Mouse (Mus musculus) forebrain, postnatal 0 days (tissue): Measurements from ENCODE around the gene Wdr64. TPM values are rescaled to one million over a fixed set of nuclear protein-coding genes. Genes with fewer than 3 reads are reported as not detected.

ENCODE experiments used
- ATAC-seq: fragments of 200-750 bp; cut with Nextera tagmentation; 2 replicates; pipeline ENCODE4 v1.8.0; 2017; ENCODE audit warnings: mild to moderate bottlenecking, moderate library complexity
- DNase-seq: peaks from one replicate; pipeline ENCODE4 v3.0.0-alpha.2; 2015
- H3K27ac ChIP-seq: fragments of 300-500 bp; sonication (generic); 2 replicates; pipeline ENCODE4 v1.5.1; 2014; ENCODE audit warnings: low read depth, mild to moderate bottlenecking, antibody characterized with exemption, low read length, moderate library complexity, mixed read lengths
- H3K27me3 ChIP-seq: fragments of 300-500 bp; sonication (generic); 2 replicates; pipeline ENCODE4 v1.6.1; 2014; ENCODE audit warnings: mild to moderate bottlenecking, low read length, mixed read lengths; ENCODE audit not compliant: insufficient read depth
- H3K36me3 ChIP-seq: fragments of 300-500 bp; sonication (generic); 2 replicates; pipeline ENCODE4 v1.6.1; 2014; ENCODE audit warnings: mild to moderate bottlenecking, moderate library complexity; ENCODE audit not compliant: insufficient read depth
- H3K4me1 ChIP-seq: fragments of 300-500 bp; sonication (generic); 2 replicates; pipeline ENCODE4 v1.6.1; 2014; ENCODE audit warnings: antibody characterized with exemption; ENCODE audit not compliant: insufficient read depth
- H3K4me2 ChIP-seq: fragments of 300-500 bp; sonication (generic); 2 replicates; pipeline ENCODE4 v1.6.1; 2014; ENCODE audit warnings: low read depth, mild to moderate bottlenecking, moderate library complexity
- H3K4me3 ChIP-seq: fragments of 300-500 bp; sonication (generic); 2 replicates; pipeline ENCODE4 v1.5.1; 2014; ENCODE audit warnings: low read depth, low read length, mixed read lengths
- H3K9ac ChIP-seq: fragments of 300-500 bp; sonication (generic); 2 replicates; pipeline ENCODE4 v1.6.1; 2014; ENCODE audit warnings: mild to moderate bottlenecking
- H3K9me3 ChIP-seq: fragments of 300-500 bp; sonication (generic); 2 replicates; pipeline ENCODE4 v1.6.1; 2016; ENCODE audit warnings: low read length
- CTCF ChIP-seq: sonication (generic); IDR thresholded peaks from 2 replicates; pipeline ENCODE4 v1.5.1; 2016; ENCODE audit warnings: antibody characterized with exemption, control low read depth, low read depth
- WGBS: fragments of 180-500 bp; shearing (Covaris S2); extraction: QIAGEN DNeasy Blood & Tissue Kit; methylation state at CpG from one replicate; pipeline ENCODE4 v1.1.7; 2014; 5-methylcytosine and 5-hydroxymethylcytosine counted together
- polyA plus RNA-seq: library from polyadenylated mRNA; unstranded; fragments of >200 nt; fragmentation: Nextera tagmentation; extraction: Ambion mirVana; gene quantifications from 2 replicates; pipeline ENCODE4 v1.2.1, GENCODE M21; 2015
- total RNA-seq: library from RNA; depleted of rRNA; stranded (reverse); fragments of >200 nt; gene quantifications from 2 replicates; pipeline ENCODE4 v1.2.3, GENCODE M21; 2014

The Wdr64 gene
- total and polyA plus RNA-seq, 2 experiments from 2014 or later: not detected

DNA sequence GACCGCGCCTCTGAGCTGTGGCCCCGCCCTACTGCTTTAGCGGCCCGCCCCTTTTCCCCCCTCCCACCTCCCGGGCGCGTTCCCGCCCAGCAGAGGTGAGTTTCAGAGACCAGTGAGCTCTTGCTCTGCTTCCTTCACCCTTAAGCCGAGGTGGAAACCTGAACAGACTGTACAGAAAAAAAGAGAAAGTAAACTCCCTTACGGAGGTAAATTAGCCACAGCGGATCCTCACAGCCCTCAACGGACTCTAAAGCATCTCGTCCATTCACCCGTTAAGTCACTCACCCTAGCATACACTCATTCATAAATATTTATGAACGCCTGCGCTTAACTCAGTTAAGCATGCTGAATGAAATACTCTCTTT is 5.4 kb upstream of the Wdr64 start:
- Histone ChIP-seq H3K27me3 (no peaks in the 10 kb centered on the region), H3K4me3 (peak overlapping the region; percentile 90), H3K4me1 (peaks cover 5% of the 10 kb centered on the region), H3K9ac (no peak overlapping the region), H3K9me3 (no peaks in the 10 kb centered on the region), H3K27ac (peak overlapping the region; percentile 84; the same call in 1 of the 2 replicates), H3K36me3 (peaks cover under 1% of the 10 kb centered on the region; the same call in 1 of the 2 replicates), H3K4me2 (peak overlapping the region; percentile 95)
- 6% methylated on average over 17 of the region's 17 CpGs for WGBS
- no peak for DNase-seq
- ATAC-seq: peak; percentile 58
- TF ChIP-seq CTCF: no peak

DNA sequence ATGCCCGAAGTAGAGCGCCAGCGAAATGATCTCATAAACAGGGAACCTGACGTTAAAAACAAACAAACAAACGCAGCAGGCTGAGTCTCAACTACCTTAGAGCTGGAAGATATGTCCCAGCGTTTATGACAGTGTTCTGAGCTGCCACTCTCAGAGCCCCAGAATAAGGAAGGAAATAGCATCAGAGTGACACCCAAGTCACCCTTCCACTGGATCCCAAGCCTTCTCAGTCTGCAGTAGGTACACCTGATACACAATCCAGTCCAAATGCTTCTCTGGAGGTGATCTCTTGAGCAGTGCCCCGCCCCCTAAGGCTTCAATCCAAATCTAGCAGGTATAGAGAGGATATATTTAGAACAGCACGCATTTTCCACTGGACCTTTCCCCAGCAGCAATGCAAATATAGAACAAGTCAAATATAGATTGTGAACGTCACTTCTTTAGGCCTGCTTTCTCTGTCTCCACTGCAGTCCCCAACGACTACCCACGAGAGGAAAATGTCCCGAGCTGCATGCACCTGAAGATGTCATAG is 4.9 kb upstream of the Wdr64 start:
- DNase-seq: no peak
- no peaks in the 10 kb centered on the region for H3K27me3 ChIP-seq
- H3K9me3 ChIP-seq: no peaks in the 10 kb centered on the region
- no peak overlapping the region for H3K9ac ChIP-seq
- TF ChIP-seq CTCF: no peak
- peak overlapping the region; percentile 90; the same call in 1 of the 2 replicates for H3K4me3 ChIP-seq
- 36% methylated on average over 12 of the region's 12 CpGs for WGBS
- no peak for ATAC-seq
- no peaks in the 10 kb centered on the region for H3K36me3 ChIP-seq
- peak overlapping the region; percentile 84; the same call in 1 of the 2 replicates for H3K27ac ChIP-seq
- peak overlapping the region; percentile 95 for H3K4me2 ChIP-seq
- peaks cover 5% of the 10 kb centered on the region for H3K4me1 ChIP-seq

DNA sequence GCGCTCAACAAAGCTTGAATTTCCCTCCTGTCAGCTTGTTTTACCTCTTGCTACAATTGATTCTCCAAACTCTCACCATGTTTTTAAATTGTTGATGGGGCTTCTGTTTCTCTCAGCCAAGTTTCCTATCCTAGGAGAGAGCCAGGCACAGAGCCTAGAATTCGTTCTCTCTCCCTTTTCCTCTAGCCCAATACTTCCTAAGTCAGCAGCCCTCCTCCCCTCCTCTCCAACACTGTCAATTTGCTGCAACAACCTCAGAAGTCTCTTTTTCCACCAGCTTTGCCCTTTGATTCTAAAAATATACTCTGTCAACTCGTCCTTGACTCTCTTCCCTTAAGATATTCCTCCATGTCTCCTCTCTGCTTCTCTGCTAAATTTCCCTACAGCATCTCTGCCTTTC is 982 bp downstream of the Wdr64 start:
- Histone ChIP-seq H3K9me3 (no peaks in the 10 kb centered on the region), H3K4me2 (no peak overlapping the region), H3K27ac (no peak overlapping the region), H3K4me3 (no peak overlapping the region), H3K9ac (no peak overlapping the region), H3K27me3 (no peaks in the 10 kb centered on the region), H3K36me3 (no peaks in the 10 kb centered on the region), H3K4me1 (no peaks in the 10 kb centered on the region)
- no peak for DNase-seq
- TF ChIP-seq CTCF: no peak
- no peak for ATAC-seq
- WGBS: 60% methylated on average over 3 of the region's 3 CpGs

DNA sequence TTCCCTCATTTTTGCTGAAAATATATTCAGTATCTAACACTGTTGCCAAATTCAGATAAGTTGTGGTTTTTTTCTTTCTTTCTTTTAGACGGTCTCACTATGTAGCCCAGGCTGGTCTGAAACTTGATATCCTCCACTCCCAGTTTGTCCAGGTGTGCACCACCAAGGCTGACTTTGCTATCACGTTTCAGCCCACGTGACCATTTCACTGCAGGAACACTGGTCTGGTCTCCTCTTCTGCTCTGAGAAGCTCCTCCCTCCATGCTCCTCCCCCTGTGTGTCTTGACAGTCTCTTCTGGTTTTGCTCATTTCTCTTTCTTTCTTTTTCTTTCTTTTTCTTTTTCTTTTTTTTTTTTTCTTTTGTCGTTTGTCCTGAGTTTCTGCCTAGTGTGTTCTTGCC is 1.4 kb downstream of the Wdr64 start:
- Histone ChIP-seq H3K9ac (no peak overlapping the region), H3K4me1 (no peaks in the 10 kb centered on the region), H3K4me3 (no peak overlapping the region), H3K9me3 (no peaks in the 10 kb centered on the region), H3K36me3 (no peaks in the 10 kb centered on the region), H3K27ac (no peak overlapping the region), H3K27me3 (no peaks in the 10 kb centered on the region), H3K4me2 (no peak overlapping the region)
- TF ChIP-seq CTCF: no peak
- no peak for DNase-seq
- 44% methylated on average over 4 of the region's 4 CpGs for WGBS
- no peak for ATAC-seq

DNA sequence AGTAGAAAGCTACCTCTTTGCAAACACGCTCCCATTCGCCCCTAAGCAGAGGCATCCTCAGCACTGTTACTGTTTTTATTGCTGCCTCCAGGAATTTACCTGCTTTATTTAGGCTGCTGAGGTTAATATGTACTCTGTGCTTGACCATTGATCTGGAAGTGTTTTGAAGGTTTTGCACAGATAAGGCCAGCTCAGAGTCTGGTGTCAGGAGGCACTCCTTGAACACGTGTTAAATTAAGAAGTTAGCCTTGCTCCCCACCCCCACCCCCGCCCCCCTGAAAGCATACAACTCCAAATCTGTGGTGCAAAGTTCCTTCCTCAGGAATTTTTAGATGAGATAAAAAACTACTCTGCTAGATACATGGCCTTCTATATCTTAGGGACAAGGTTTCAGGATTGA is 2.8 kb downstream of the Wdr64 start:
- no peak for ATAC-seq
- no peak overlapping the region for H3K27ac ChIP-seq
- no peak for DNase-seq
- no peak for TF ChIP-seq CTCF
- no peaks in the 10 kb centered on the region for H3K36me3 ChIP-seq
- no peaks in the 10 kb centered on the region for H3K4me1 ChIP-seq
- no peak overlapping the region for H3K4me3 ChIP-seq
- no peak overlapping the region for H3K9ac ChIP-seq
- no peaks in the 10 kb centered on the region for H3K27me3 ChIP-seq
- no peaks in the 10 kb centered on the region for H3K9me3 ChIP-seq
- H3K4me2 ChIP-seq: no peak overlapping the region
- WGBS: 79% methylated on average over 4 of the region's 4 CpGs

DNA sequence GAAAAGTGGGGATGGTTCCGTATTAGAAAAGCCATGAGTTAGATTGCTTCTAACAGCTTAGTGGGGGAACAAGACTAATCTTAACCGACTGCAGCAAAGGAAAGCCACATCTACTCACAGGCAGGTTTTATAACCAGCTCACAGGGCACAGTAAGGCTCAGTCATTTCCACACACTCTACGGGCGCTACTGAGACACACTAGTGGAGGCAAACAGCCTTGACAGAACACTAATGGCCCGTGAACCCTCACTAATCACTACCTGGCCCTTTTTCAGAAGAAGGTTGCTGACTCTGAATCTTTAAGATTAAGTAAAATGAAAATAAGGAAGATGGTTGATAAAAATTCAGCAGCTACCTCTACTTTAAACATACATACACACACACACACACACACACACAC is 9.2 kb downstream of the Wdr64 start:
- Histone ChIP-seq H3K9me3 (no peaks in the 10 kb centered on the region), H3K4me2 (no peak overlapping the region)
- no peak for DNase-seq

DNA sequence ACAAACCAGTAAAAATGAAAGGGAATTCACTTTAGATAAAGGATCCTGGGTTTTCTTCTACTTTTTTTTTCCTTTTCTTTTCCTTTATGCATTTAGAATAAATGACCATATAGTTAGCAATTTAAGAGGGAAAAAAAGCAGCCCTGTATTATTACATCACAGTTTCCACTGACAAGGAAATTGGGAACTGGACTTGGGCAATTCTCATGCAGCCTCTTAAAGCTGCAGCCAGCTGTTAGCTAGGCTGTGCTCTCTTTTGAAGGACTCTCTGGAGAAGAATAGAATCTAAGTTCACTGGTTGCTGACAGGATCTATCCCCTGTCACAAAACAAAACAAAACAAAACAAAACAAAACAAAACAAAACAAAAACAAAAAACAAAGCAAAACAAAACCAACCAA is 9.6 kb downstream of the Wdr64 start:
- no peak overlapping the region for H3K9ac ChIP-seq
- DNase-seq: no peak
- H3K4me1 ChIP-seq: no peaks in the 10 kb centered on the region
- no peak for ATAC-seq
- H3K4me3 ChIP-seq: no peak overlapping the region
- no peaks in the 10 kb centered on the region for H3K9me3 ChIP-seq
- no peaks in the 10 kb centered on the region for H3K27me3 ChIP-seq
- no peak overlapping the region for H3K4me2 ChIP-seq
- no peak for TF ChIP-seq CTCF
- H3K27ac ChIP-seq: no peak overlapping the region
- no peaks in the 10 kb centered on the region for H3K36me3 ChIP-seq

More for the DNA sequence above, 9.2 kb downstream of the Wdr64 start:
- 75% methylated on average over 5 of the region's 5 CpGs for WGBS
- no peak for ATAC-seq
- no peak overlapping the region for H3K27ac ChIP-seq
- no peak for TF ChIP-seq CTCF
- H3K36me3 ChIP-seq: no peaks in the 10 kb centered on the region
- H3K4me1 ChIP-seq: no peaks in the 10 kb centered on the region
- no peaks in the 10 kb centered on the region for H3K27me3 ChIP-seq
- no peak overlapping the region for H3K9ac ChIP-seq
- no peak overlapping the region for H3K4me3 ChIP-seq
